Mouse (Mus musculus): ENCODE data around the gene Myh9. TPM values are rescaled to one million over a fixed set of nuclear protein-coding genes. Genes with fewer than 3 reads are reported as not detected.

Myh9 gene
- total RNA-seq, 1 experiment, result 152 TPM

- Histone ChIP-seq H3K36me3 (ENCODE audit: control insufficient read depth, insufficient read depth, low read length, poor library complexity, severe bottlenecking) (no peaks in the 10 kb centered on the region), H3K4me3 (ENCODE audit: insufficient read depth in 1 of 2, low read depth in 1 of 2, low read length in 2 of 2, poor library complexity in 1 of 2, severe bottlenecking in 1 of 2) (peak overlapping the region; percentile 10 to 35; a peak in 3 of 4 replicates), H3K9me3 (ENCODE audit: control insufficient read depth, insufficient read depth, low read depth, low read length) (no peaks in the 10 kb centered on the region), H3K27ac (ENCODE audit: insufficient read depth, low read depth, low read length, poor library complexity, severe bottlenecking) (peak overlapping the region; percentile 87), H3K4me1 (ENCODE audit: control insufficient read depth in 2 of 2, insufficient read depth in 2 of 2, low read length in 2 of 2, poor library complexity in 1 of 2) (peaks cover 22 to 39% of the 10 kb centered on the region in 2 experiments), H3K9ac (ENCODE audit: insufficient read depth, low read depth, low read length, poor library complexity, severe bottlenecking) (peak overlapping the region; percentile 69)
- DNase-seq (ENCODE audit: low read depth, low spot score), result no peak
- in situ Hi-C loops (cut with MboI; ENCODE audit: low sequenced_read_pairs in 2 of 2, unreplicated experiment in 2 of 2), result no loop called here
- TF ChIP-seq MAFK (IDR thresholded peaks at IDR 0.05; ENCODE audit: insufficient read depth, low read depth, low read length) (peak; percentile 41; the same call in 1 of the 2 replicates), HCFC1 (IDR thresholded peaks at IDR 0.05; ENCODE audit: borderline replicate concordance, insufficient read depth, low read length) (no peak), CHD2 (IDR thresholded peaks at IDR 0.05; ENCODE audit: low read depth, low read length) (no peak)
Measured at GRCm38 (mm10) chr15:77882797-77883696, 41.1 kb upstream of the Myh9 start.

DNA sequence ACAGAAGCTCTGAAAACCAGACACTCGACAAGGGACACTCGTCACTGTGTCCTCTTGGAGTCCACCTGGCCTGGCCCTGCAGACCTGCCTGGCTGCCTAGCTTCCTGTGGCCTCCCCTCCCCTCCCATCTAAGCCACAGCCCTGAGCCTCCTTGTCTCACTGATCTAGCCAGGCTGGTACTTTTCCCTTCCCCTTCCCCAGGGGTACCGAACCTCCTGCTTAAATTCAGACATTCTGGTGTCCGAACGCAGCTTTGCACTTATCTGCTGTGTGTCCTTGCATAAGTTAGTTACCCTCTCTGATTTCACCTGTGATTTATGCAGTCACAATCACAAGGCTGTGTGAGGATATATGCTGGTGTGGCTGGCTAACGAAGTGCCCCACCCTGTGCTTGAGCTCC, 40.3 kb upstream of the Myh9 start:
- in situ Hi-C loops (cut with MboI; ENCODE audit: low sequenced_read_pairs in 2 of 2, unreplicated experiment in 2 of 2), result no loop called here
- peaks cover 20 to 34% of the 10 kb centered on the region in 2 experiments for H3K4me1 ChIP-seq (ENCODE audit: control insufficient read depth in 2 of 2, insufficient read depth in 2 of 2, low read length in 2 of 2, poor library complexity in 1 of 2)
- no peak for DNase-seq (ENCODE audit: low read depth, low spot score)
- no peaks in the 10 kb centered on the region for H3K36me3 ChIP-seq (ENCODE audit: control insufficient read depth, insufficient read depth, low read length, poor library complexity, severe bottlenecking)
- peak overlapping the region; percentile 53 for H3K9ac ChIP-seq (ENCODE audit: insufficient read depth, low read depth, low read length, poor library complexity, severe bottlenecking)
- no peak for TF ChIP-seq ZC3H11A (IDR thresholded peaks at IDR 0.05; ENCODE audit: borderline replicate concordance, low read depth, low read length)
- no peak for TF ChIP-seq ZNF384 (IDR thresholded peaks at IDR 0.05; ENCODE audit: low read depth, low read length)
- TF ChIP-seq HCFC1 (IDR thresholded peaks at IDR 0.05; ENCODE audit: borderline replicate concordance, insufficient read depth, low read length), result no peak
- no peak for TF ChIP-seq CHD2 (IDR thresholded peaks at IDR 0.05; ENCODE audit: low read depth, low read length)
- no peak for TF ChIP-seq MAFK (IDR thresholded peaks at IDR 0.05; ENCODE audit: insufficient read depth, low read depth, low read length)
- peak overlapping the region; percentile 67 for H3K27ac ChIP-seq (ENCODE audit: insufficient read depth, low read depth, low read length, poor library complexity, severe bottlenecking)
- no peaks in the 10 kb centered on the region for H3K9me3 ChIP-seq (ENCODE audit: control insufficient read depth, insufficient read depth, low read depth, low read length)
- H3K4me3 ChIP-seq (ENCODE audit: insufficient read depth in 1 of 2, low read depth in 1 of 2, low read length in 2 of 2, poor library complexity in 1 of 2, severe bottlenecking in 1 of 2), result peak overlapping the region; percentile 10 to 32; a peak in 2 of 4 replicates

- DNase-seq (ENCODE audit: low read depth, low spot score), result no peak
- TF ChIP-seq CHD2 (IDR thresholded peaks at IDR 0.05; ENCODE audit: low read depth, low read length) (no peak), MAFK (IDR thresholded peaks at IDR 0.05; ENCODE audit: insufficient read depth, low read depth, low read length) (peak; percentile 91), ZNF384 (IDR thresholded peaks at IDR 0.05; ENCODE audit: low read depth, low read length) (peak; percentile 82; the same call in 1 of the 2 replicates)
- Histone ChIP-seq H3K4me3 (ENCODE audit: insufficient read depth in 1 of 2, low read depth in 1 of 2, low read length in 2 of 2, poor library complexity in 1 of 2, severe bottlenecking in 1 of 2) (no peak overlapping the region), H3K27ac (ENCODE audit: insufficient read depth, low read depth, low read length, poor library complexity, severe bottlenecking) (peak overlapping the region; percentile 22; the same call in 1 of the 2 replicates), H3K36me3 (ENCODE audit: control insufficient read depth, insufficient read depth, low read length, poor library complexity, severe bottlenecking) (no peaks in the 10 kb centered on the region), H3K9me3 (ENCODE audit: control insufficient read depth, insufficient read depth, low read depth, low read length) (no peaks in the 10 kb centered on the region), H3K9ac (ENCODE audit: insufficient read depth, low read depth, low read length, poor library complexity, severe bottlenecking) (peak overlapping the region; percentile 12; the same call in 1 of the 2 replicates), H3K4me1 (ENCODE audit: control insufficient read depth in 2 of 2, insufficient read depth in 2 of 2, low read length in 2 of 2, poor library complexity in 1 of 2) (peaks cover 20 to 31% of the 10 kb centered on the region in 2 experiments)
- in situ Hi-C loops (cut with MboI; ENCODE audit: low sequenced_read_pairs in 2 of 2, unreplicated experiment in 2 of 2), result no loop called here
Measured at GRCm38 (mm10) chr15:77881698-77882097, 39.7 kb upstream of the Myh9 start.

DNA sequence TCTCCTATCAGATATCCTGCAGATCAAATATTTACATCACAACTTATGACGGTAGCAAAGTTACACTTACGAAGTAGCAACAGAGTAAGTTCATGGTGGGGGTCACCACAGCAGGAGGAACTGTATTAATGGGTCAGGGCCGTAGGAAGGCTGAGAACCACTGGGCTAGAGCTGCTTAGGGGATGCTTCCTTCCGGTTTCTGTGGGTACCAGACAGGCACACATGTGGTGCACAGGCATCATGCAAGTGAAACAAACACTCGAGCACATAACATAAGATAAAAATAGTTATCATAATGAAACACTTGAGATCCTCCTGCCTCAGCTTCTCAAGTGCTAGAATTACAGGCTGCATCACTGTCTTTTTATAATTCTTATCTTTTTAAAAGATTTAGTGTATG, 38.8 kb upstream of the Myh9 start:
- Histone ChIP-seq H3K4me3 (ENCODE audit: insufficient read depth in 1 of 2, low read depth in 1 of 2, low read length in 2 of 2, poor library complexity in 1 of 2, severe bottlenecking in 1 of 2) (no peak overlapping the region), H3K4me1 (ENCODE audit: control insufficient read depth in 2 of 2, insufficient read depth in 2 of 2, low read length in 2 of 2, poor library complexity in 1 of 2) (peaks cover 17 to 27% of the 10 kb centered on the region in 2 experiments)

More for the DNA sequence above, 38.8 kb upstream of the Myh9 start:
- in situ Hi-C loops (cut with MboI; ENCODE audit: low sequenced_read_pairs in 2 of 2, unreplicated experiment in 2 of 2), result no loop called here
- Histone ChIP-seq H3K27ac (ENCODE audit: insufficient read depth, low read depth, low read length, poor library complexity, severe bottlenecking) (no peak overlapping the region), H3K9ac (ENCODE audit: insufficient read depth, low read depth, low read length, poor library complexity, severe bottlenecking) (no peak overlapping the region), H3K36me3 (ENCODE audit: control insufficient read depth, insufficient read depth, low read length, poor library complexity, severe bottlenecking) (no peaks in the 10 kb centered on the region), H3K9me3 (ENCODE audit: control insufficient read depth, insufficient read depth, low read depth, low read length) (no peaks in the 10 kb centered on the region)
- no peak for TF ChIP-seq CHD2 (IDR thresholded peaks at IDR 0.05; ENCODE audit: low read depth, low read length)
- TF ChIP-seq MAFK (IDR thresholded peaks at IDR 0.05; ENCODE audit: insufficient read depth, low read depth, low read length), result no peak
- TF ChIP-seq ZNF384 (IDR thresholded peaks at IDR 0.05; ENCODE audit: low read depth, low read length), result no peak
- TF ChIP-seq HCFC1 (IDR thresholded peaks at IDR 0.05; ENCODE audit: borderline replicate concordance, insufficient read depth, low read length), result no peak
- no peak for TF ChIP-seq ZC3H11A (IDR thresholded peaks at IDR 0.05; ENCODE audit: borderline replicate concordance, low read depth, low read length)
- DNase-seq (ENCODE audit: low read depth, low spot score), result no peak

Measured in ES-E14 (cell line).